Mouse (Mus musculus) C2C12 (cell line): ENCODE measurements around the gene Fas. TPM values are rescaled to one million over a fixed set of nuclear protein-coding genes. Genes with fewer than 3 reads are reported as not detected.
A peak's percentile ranks its signal among the peaks of the same experiment; 100 is the strongest.

Experiments used
- H3K27me3 ChIP-seq: one replicate; pipeline ENCODE4 v1.6.1; 2011; ENCODE audit not compliant: control insufficient read depth, insufficient read depth, insufficient read length
- H3K36me3 ChIP-seq: one replicate; pipeline ENCODE4 v1.6.1; 2011; ENCODE audit not compliant: control insufficient read depth, insufficient read depth
- H3K4me3 ChIP-seq: one replicate; pipeline ENCODE4 v1.5.1; 2011; ENCODE audit warnings: mild to moderate bottlenecking, control low read depth; ENCODE audit not compliant: poor library complexity, insufficient read depth, severe bottlenecking
- H3K79me2 ChIP-seq: one replicate; pipeline ENCODE4 v1.6.1; 2011; ENCODE audit not compliant: control insufficient read depth, insufficient read depth
- H3K79me3 ChIP-seq: one replicate; pipeline ENCODE4 v1.6.1; 2011; ENCODE audit warnings: low read depth, control low read depth
- H3ac ChIP-seq: one replicate; pipeline ENCODE3; 2011; ENCODE audit warnings: low read depth; ENCODE audit not compliant: control insufficient read depth, insufficient read length
- CEBPB ChIP-seq: IDR thresholded peaks from one replicate; pipeline ENCODE4 v1.6.1; 2011; ENCODE audit warnings: low read depth, mild to moderate bottlenecking, control low read depth, moderate library complexity
- CTCF ChIP-seq: IDR thresholded peaks from one replicate; pipeline ENCODE4 v1.5.1; 2011; ENCODE audit not compliant: control insufficient read depth, insufficient read depth, insufficient read length
- FOSL1 ChIP-seq: IDR thresholded peaks from one replicate; pipeline ENCODE4 v1.8.0; 2011; ENCODE audit warnings: mild to moderate bottlenecking, low read length; ENCODE audit not compliant: poor library complexity, insufficient read depth, severe bottlenecking
- MAX ChIP-seq: IDR thresholded peaks from one replicate; pipeline ENCODE4 v1.6.1; 2011; ENCODE audit warnings: mild to moderate bottlenecking, control low read depth
- MYOD1 ChIP-seq: IDR thresholded peaks from one replicate; pipeline ENCODE4 v1.6.1; 2011; ENCODE audit warnings: low read depth; ENCODE audit not compliant: control insufficient read depth, insufficient read length
- MYOG ChIP-seq: IDR thresholded peaks from one replicate; pipeline ENCODE4 v1.6.1; 2011; ENCODE audit not compliant: control insufficient read depth, insufficient read length; ENCODE audit errors: extremely low read depth
- USF1 ChIP-seq: IDR thresholded peaks from one replicate; pipeline ENCODE4 v1.6.1; 2011; ENCODE audit warnings: low read depth, mild to moderate bottlenecking, control low read depth, moderate library complexity
- polyA plus RNA-seq: library from polyadenylated mRNA; unstranded; fragments of >200 nt; fragmentation: generic; extraction: Trizol; gene quantifications from one replicate; pipeline ENCODE4 v1.2.1, GENCODE M21; 2012; ENCODE audit warnings: missing spikeins

The Fas gene
- polyA plus RNA-seq, 1 experiment: 1.3 TPM

DNA sequence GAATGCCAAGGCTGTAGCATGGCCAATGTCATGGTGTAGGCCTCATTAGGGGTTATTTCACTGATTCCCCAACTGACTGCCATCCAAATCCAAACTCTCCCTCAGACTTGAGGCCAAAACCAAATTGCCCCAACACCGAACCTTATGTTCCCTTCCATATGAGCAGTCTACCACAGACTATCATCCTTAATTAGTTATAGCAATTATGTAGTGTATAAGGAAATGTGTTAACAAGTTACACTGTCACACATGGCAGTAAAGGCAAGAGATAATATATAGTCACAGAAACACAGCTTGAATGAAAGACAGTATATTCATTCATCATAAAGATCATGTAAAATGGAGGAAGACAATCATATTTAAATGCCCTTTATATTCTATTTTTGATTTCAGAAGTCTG, 17.4 kb upstream of the Fas start:
- Histone ChIP-seq H3K4me3 (no peak overlapping the region), H3K27me3 (no peaks in the 10 kb centered on the region), H3K36me3 (no peaks in the 10 kb centered on the region), H3ac (no peak overlapping the region), H3K79me3 (no peaks in the 10 kb centered on the region), H3K79me2 (no peaks in the 10 kb centered on the region)
- no peak for TF ChIP-seq CTCF
- no peak for TF ChIP-seq CEBPB
- TF ChIP-seq USF1: no peak
- TF ChIP-seq MYOD1: no peak
- TF ChIP-seq MAX: no peak
- no peak for TF ChIP-seq FOSL1
- no peak for TF ChIP-seq MYOG

GRCm38 (mm10) chr19:34278078-34278477, 12.4 kb upstream of the Fas start:
- H3K79me3 ChIP-seq: no peaks in the 10 kb centered on the region
- H3ac ChIP-seq: no peak overlapping the region
- H3K27me3 ChIP-seq: no peaks in the 10 kb centered on the region
- no peak overlapping the region for H3K4me3 ChIP-seq
- no peaks in the 10 kb centered on the region for H3K36me3 ChIP-seq
- TF ChIP-seq MYOG (no peak), FOSL1 (no peak), CEBPB (no peak), CTCF (no peak), USF1 (no peak), MYOD1 (no peak), MAX (no peak)
- H3K79me2 ChIP-seq: no peaks in the 10 kb centered on the region

DNA sequence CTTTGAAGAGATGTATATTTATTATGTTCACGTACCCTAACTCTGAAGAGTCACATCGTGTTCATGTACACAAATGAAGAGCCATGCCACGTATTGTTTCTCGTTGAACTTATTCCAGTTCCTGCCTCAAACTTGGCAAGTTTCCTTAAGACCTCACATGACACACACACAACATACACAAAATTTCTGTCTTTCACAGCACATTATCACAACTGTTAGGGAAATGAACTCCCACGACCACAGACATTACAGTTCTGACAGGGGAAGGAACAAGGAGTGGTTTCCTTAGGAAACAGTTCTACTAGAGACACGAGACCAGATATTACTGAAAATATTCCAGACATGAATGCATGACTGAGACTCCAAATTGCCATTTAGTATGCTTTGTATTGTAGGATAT, 6.9 kb upstream of the Fas start:
- Histone ChIP-seq H3K36me3 (no peaks in the 10 kb centered on the region), H3K27me3 (no peaks in the 10 kb centered on the region), H3ac (no peak overlapping the region), H3K79me3 (no peaks in the 10 kb centered on the region), H3K79me2 (no peaks in the 10 kb centered on the region), H3K4me3 (no peak overlapping the region)
- no peak for TF ChIP-seq MYOD1
- TF ChIP-seq MAX: no peak
- no peak for TF ChIP-seq CEBPB
- no peak for TF ChIP-seq USF1
- TF ChIP-seq FOSL1: no peak
- TF ChIP-seq CTCF: no peak
- no peak for TF ChIP-seq MYOG

- no peaks in the 10 kb centered on the region for H3K79me2 ChIP-seq
- H3K36me3 ChIP-seq: no peaks in the 10 kb centered on the region
- no peaks in the 10 kb centered on the region for H3K27me3 ChIP-seq
- H3K79me3 ChIP-seq: no peaks in the 10 kb centered on the region
- H3K4me3 ChIP-seq: no peak overlapping the region
- no peak for TF ChIP-seq MYOD1
- TF ChIP-seq FOSL1: no peak
- TF ChIP-seq CTCF: no peak
- no peak for TF ChIP-seq MAX
- no peak for TF ChIP-seq USF1
- no peak for TF ChIP-seq MYOG
- no peak for TF ChIP-seq CEBPB
- no peak overlapping the region for H3ac ChIP-seq
Measured at GRCm38 (mm10) chr19:34284383-34284782, 6.1 kb upstream of the Fas start.

- H3ac ChIP-seq: no peak overlapping the region
- no peaks in the 10 kb centered on the region for H3K79me2 ChIP-seq
- H3K36me3 ChIP-seq: no peaks in the 10 kb centered on the region
Measured at GRCm38 (mm10) chr19:34284826-34285225, 5.6 kb upstream of the Fas start.

GRCm38 (mm10) chr19:34287221-34287620, 3.2 kb upstream of the Fas start:
- Histone ChIP-seq H3K27me3 (no peaks in the 10 kb centered on the region), H3K36me3 (no peaks in the 10 kb centered on the region), H3K79me2 (no peaks in the 10 kb centered on the region), H3K79me3 (no peaks in the 10 kb centered on the region), H3K4me3 (no peak overlapping the region), H3ac (no peak overlapping the region)
- no peak for TF ChIP-seq USF1
- no peak for TF ChIP-seq MYOG
- no peak for TF ChIP-seq CEBPB
- no peak for TF ChIP-seq CTCF
- TF ChIP-seq FOSL1: no peak
- TF ChIP-seq MYOD1: no peak
- TF ChIP-seq MAX: no peak

More at GRCm38 (mm10) chr19:34284826-34285225, 5.6 kb upstream of the Fas start:
- Histone ChIP-seq H3K4me3 (no peak overlapping the region), H3K79me3 (no peaks in the 10 kb centered on the region), H3K27me3 (no peaks in the 10 kb centered on the region)
- TF ChIP-seq CTCF: no peak
- TF ChIP-seq USF1: peak; percentile 10
